Mouse (Mus musculus) spleen, adult 2 months (tissue): ENCODE measurements around the gene Adprm.

Source experiments
- CTCF ChIP-seq: fragments of 200-500 bp; IDR thresholded peaks from 2 replicates; pipeline ENCODE4 v1.5.1; 2011; ENCODE audit warnings: mild to moderate bottlenecking, inconsistent platforms; ENCODE audit not compliant: insufficient read depth, insufficient read length, insufficient replicate concordance; ENCODE audit errors: extremely low read depth
- POLR2A ChIP-seq: fragments of 200-500 bp; IDR thresholded peaks from 2 replicates; pipeline ENCODE4 v1.6.1; 2011; ENCODE audit warnings: low read depth, low read length, inconsistent platforms

- no peak for TF ChIP-seq CTCF
- no peak for TF ChIP-seq POLR2A
These were observed 42.1 kb upstream of the Adprm start for GRCm38 (mm10) chr11:67094470-67094869.
